ENCODE assay signal across 8 mouse cellular contexts in genomic region chr19:20345317-20345917, GRCm38 (mm10). TPM values are rescaled to one million over a fixed set of nuclear protein-coding genes. Genes with fewer than 3 reads are reported as not detected.
DNase-seq lines count a peak whose midpoint lies in the region; ATAC-seq and TF ChIP-seq lines count a peak whose summit lies in the region.

No protein-coding gene starts in this region.

- no peak overlapping the region for H3K4me2 ChIP-seq in heart, postnatal 0 days (ENCODE audit: low read depth, low read length)
- H3K4me2 ChIP-seq in heart, embryonic 12.5 days, result no peak overlapping the region
- no peak overlapping the region for H3K4me2 ChIP-seq in kidney, embryonic 14.5 days (replicated peaks; ENCODE audit: low read depth, low read length)
- H3K4me2 ChIP-seq in limb, embryonic 14.5 days (replicated peaks; ENCODE audit: low read depth, low read length, severe bottlenecking), result no peak overlapping the region

- TF ChIP-seq EP300 in heart, postnatal 0 days (IDR thresholded peaks at IDR 0.05; ENCODE audit: low read depth), result no peak

- H3K36me3 ChIP-seq in heart, postnatal 0 days (replicated peaks; ENCODE audit: control insufficient read depth, insufficient read depth, low read length), result no peaks in the 10 kb centered on the region
- H3K36me3 ChIP-seq in heart, embryonic 12.5 days, result no peaks in the 10 kb centered on the region
- no peaks in the 10 kb centered on the region for H3K36me3 ChIP-seq in kidney, embryonic 14.5 days (ENCODE audit: control insufficient read depth, insufficient read depth, low read length)
- no peaks in the 10 kb centered on the region for H3K36me3 ChIP-seq in limb, embryonic 14.5 days (ENCODE audit: control insufficient read depth, insufficient read depth, low read length)

- no peaks in the 10 kb centered on the region for H3K9me3 ChIP-seq in heart, postnatal 0 days (replicated peaks; ENCODE audit: control insufficient read depth, low read length)
- H3K9me3 ChIP-seq in heart, embryonic 12.5 days (replicated peaks), result no peaks in the 10 kb centered on the region
- H3K9me3 ChIP-seq in kidney, embryonic 14.5 days (ENCODE audit: control insufficient read depth, low read length), result no peaks in the 10 kb centered on the region
- no peaks in the 10 kb centered on the region for H3K9me3 ChIP-seq in limb, embryonic 14.5 days (ENCODE audit: control insufficient read depth, low read length)

- no peak overlapping the region for H3K27ac ChIP-seq in heart, postnatal 0 days (ENCODE audit: low read depth)
- H3K27ac ChIP-seq in heart, embryonic 12.5 days (ENCODE audit: poor library complexity, severe bottlenecking), result no peak overlapping the region
- H3K27ac ChIP-seq in gastrocnemius, adult 2 months, result no peak overlapping the region
- H3K27ac ChIP-seq in kidney, embryonic 14.5 days (ENCODE audit: low read depth, low read length), result no peak overlapping the region
- H3K27ac ChIP-seq in limb, embryonic 14.5 days (replicated peaks; ENCODE audit: low read depth, low read length), result no peak overlapping the region

- no peak for TF ChIP-seq POLR2A in limb, embryonic 14.5 days (IDR thresholded peaks at IDR 0.05; ENCODE audit: borderline replicate concordance, extremely low read depth, insufficient read depth, insufficient read length)

- no peaks in the 10 kb centered on the region for H3K27me3 ChIP-seq in heart, postnatal 0 days (ENCODE audit: control insufficient read depth, insufficient read depth, low read length)
- H3K27me3 ChIP-seq in heart, embryonic 12.5 days (replicated peaks), result no peaks in the 10 kb centered on the region
- no peaks in the 10 kb centered on the region for H3K27me3 ChIP-seq in kidney, embryonic 14.5 days (ENCODE audit: control insufficient read depth, insufficient read depth, low read length)
- no peaks in the 10 kb centered on the region for H3K27me3 ChIP-seq in limb, embryonic 14.5 days (ENCODE audit: control insufficient read depth, insufficient read depth, low read length)

- no peaks in the 10 kb centered on the region for H3K4me1 ChIP-seq in heart, postnatal 0 days (ENCODE audit: control insufficient read depth, insufficient read depth)
- H3K4me1 ChIP-seq in heart, embryonic 12.5 days (replicated peaks), result no peaks in the 10 kb centered on the region
- H3K4me1 ChIP-seq in kidney, embryonic 14.5 days (ENCODE audit: control insufficient read depth, insufficient read depth, low read length), result no peaks in the 10 kb centered on the region
- no peaks in the 10 kb centered on the region for H3K4me1 ChIP-seq in limb, embryonic 14.5 days (ENCODE audit: control insufficient read depth, insufficient read depth, low read length)

- H3K9ac ChIP-seq in heart, postnatal 0 days (replicated peaks; ENCODE audit: low read depth, low read length), result no peak overlapping the region
- no peak overlapping the region for H3K9ac ChIP-seq in heart, embryonic 12.5 days
- no peak overlapping the region for H3K9ac ChIP-seq in kidney, embryonic 14.5 days (ENCODE audit: low read depth, low read length)
- H3K9ac ChIP-seq in limb, embryonic 14.5 days (ENCODE audit: low read depth, low read length, severe bottlenecking), result no peak overlapping the region

- peak; percentile 89 for TF ChIP-seq CTCF in heart, postnatal 0 days (IDR thresholded peaks at IDR 0.05; ENCODE audit: low read depth)
- peak; percentile 87 for TF ChIP-seq CTCF in gastrocnemius, adult 2 months (IDR thresholded peaks at IDR 0.05)

- intact Hi-C loops in gastrocnemius, adult 2 months (cut with DNase I), result no loop called here

- no peak overlapping the region for H3K4me3 ChIP-seq in heart, postnatal 0 days (ENCODE audit: low read depth, low read length)
- no peak overlapping the region for H3K4me3 ChIP-seq in heart, embryonic 12.5 days
- no peak overlapping the region for H3K4me3 ChIP-seq in gastrocnemius, adult 2 months
- no peak overlapping the region for H3K4me3 ChIP-seq in kidney, embryonic 14.5 days (ENCODE audit: low read length)
- no peak overlapping the region for H3K4me3 ChIP-seq in limb, embryonic 14.5 days (replicated peaks; ENCODE audit: low read length)

- WGBS in heart, postnatal 0 days, result 10% methylated on average over 8 of the region's 8 CpGs
- 10% methylated on average over 8 of the region's 8 CpGs for WGBS in heart, embryonic 12.5 days
- 10% methylated on average over 8 of the region's 8 CpGs for WGBS in kidney, embryonic 14.5 days
- WGBS in limb, embryonic 14.5 days, result 10% methylated on average over 8 of the region's 8 CpGs

- peak; percentile 66 for DNase-seq in heart, postnatal 0 days (ENCODE audit: low spot score)
- peak; percentile 72 to 79 for DNase-seq in cerebellum, postnatal 36 days
- DNase-seq in gastrocnemius, adult 2 months, result peak; percentile 70
- peak; percentile 77 for DNase-seq in limb, embryonic 14.5 days (ENCODE audit: low spot score)
- DNase-seq in naive thymus-derived CD4-positive, alpha-beta T cell, adult 2 months (ENCODE audit: low read depth), result peak; percentile 66
- DNase-seq in spleen, postnatal 4 days (ENCODE audit: low spot score in 2 of 2), result peak; percentile 57 to 88

- peak; percentile 58; the same call in 1 of the 2 replicates for ATAC-seq in heart, postnatal 0 days (ENCODE audit: insufficient read depth, low read depth)
- ATAC-seq in heart, embryonic 12.5 days (ENCODE audit: insufficient number of reproducible peaks, low FRiP score), result no peak
- peak; percentile 79; the same call in 1 of the 2 replicates for ATAC-seq in kidney, embryonic 14.5 days (ENCODE audit: low FRiP score, low TSS enrichment)
- ATAC-seq in limb, embryonic 14.5 days (ENCODE audit: low FRiP score, low read depth), result peak; percentile 80

RNA-seq across cellular contexts. Expression of gene Anxa1, which starts 45.3 kb away (rescaled TPM):
- total RNA-seq in heart, postnatal 0 days (2014; rRNA removed; ENCODE audit: low replicate concordance), result 17.4 and 34.5 TPM in 2 replicates
- polyA plus RNA-seq in heart, postnatal 0 days (2015; fragmentation: Nextera tagmentation; extraction: Ambion mirVana), result 52.2 and 59.0 TPM in 2 replicates
- polyA plus RNA-seq in heart, embryonic 12.5 days (2016; fragmentation: Nextera tagmentation; extraction: Ambion mirVana), result 15.8 and 17.4 TPM in 2 replicates
- total RNA-seq in gastrocnemius, adult 2 months (2021), result 10 to 100 TPM; 12.0 to 19.1 TPM
- 25.6 and 27.8 TPM in 2 replicates for polyA plus RNA-seq in kidney, embryonic 14.5 days (2014; fragmentation: Nextera tagmentation; extraction: Ambion mirVana)
- 35.3 and 72.5 TPM in 2 replicates for polyA plus RNA-seq in limb, embryonic 14.5 days (2012; rRNA removed)
- polyA plus RNA-seq in limb, embryonic 14.5 days (2014; fragmentation: Nextera tagmentation; extraction: Ambion mirVana), result 257 and 350 TPM in 2 replicates
